Mouse (Mus musculus) adrenal gland, postnatal 10 days (tissue): ENCODE measurements around the gene Wnt5a. TPM values are rescaled to one million over a fixed set of nuclear protein-coding genes. Genes with fewer than 3 reads are reported as not detected.

Source experiments
- DNase-seq: peaks from one replicate; pipeline ENCODE4 v3.0.0; 2021; ENCODE audit warnings: mixed read lengths
- long read RNA-seq, 2 experiments: library from polyadenylated mRNA; stranded (forward); transcript quantifications; one replicate each; pipeline ENCODE4 v2.0.0; 2021
- total RNA-seq, 2 experiments: library from RNA; stranded (reverse); gene quantifications; 2 replicates each; pipeline ENCODE4 v1.2.3; 2021

Wnt5a gene
- 10 to 100 TPM; 18.7 to 24.8 TPM for total RNA-seq
- long read RNA-seq, experiment 1, full-length matches to known transcripts: 10 of 13 reads
- long read RNA-seq, experiment 1, partial matches to known transcripts: 0 of 13 reads
- long read RNA-seq, experiment 1, other reads (novel, unspliced or antisense): 3 of 13 reads
- long read RNA-seq, experiment 2, full-length matches to known transcripts: 4 of 4 reads
- long read RNA-seq, experiment 2, partial matches to known transcripts: 0 of 4 reads
- long read RNA-seq, experiment 2, other reads (novel, unspliced or antisense): 0 of 4 reads

- DNase-seq: peak; percentile 69
These were observed at the start of gene Wnt5a for GRCm38 (mm10) chr14:28504101-28505050. Gene Wnt5a (plus strand): TSS chr14:28504750.

GRCm38 (mm10) chr14:28456372-28457076 is 48.0 kb upstream of the Wnt5a start:
- DNase-seq: peak; percentile 63

- no peak for DNase-seq
These were observed 47.1 kb upstream of the Wnt5a start for GRCm38 (mm10) chr14:28457428-28457827.

GRCm38 (mm10) chr14:28467956-28468355 is 36.6 kb upstream of the Wnt5a start:
- no peak for DNase-seq

- DNase-seq: no peak
These were observed 34.9 kb upstream of the Wnt5a start for GRCm38 (mm10) chr14:28469696-28470095.

- DNase-seq: no peak
These were observed 34.3 kb upstream of the Wnt5a start for GRCm38 (mm10) chr14:28470212-28470611.

GRCm38 (mm10) chr14:28475012-28475411 is 29.5 kb upstream of the Wnt5a start:
- DNase-seq: no peak

GRCm38 (mm10) chr14:28475421-28475820 is 29.1 kb upstream of the Wnt5a start:
- no peak for DNase-seq

GRCm38 (mm10) chr14:28476746-28477145 is 27.8 kb upstream of the Wnt5a start:
- no peak for DNase-seq

- DNase-seq: no peak
These were observed 23.7 kb upstream of the Wnt5a start for GRCm38 (mm10) chr14:28480866-28481265.

- DNase-seq: no peak
These were observed 10.7 kb upstream of the Wnt5a start for GRCm38 (mm10) chr14:28493806-28494205.

- no peak for DNase-seq
These were observed 10.3 kb upstream of the Wnt5a start for GRCm38 (mm10) chr14:28494273-28494672.

GRCm38 (mm10) chr14:28501216-28501878 is 3.2 kb upstream of the Wnt5a start:
- peak; percentile 7 for DNase-seq

GRCm38 (mm10) chr14:28503276-28503675 is 1.3 kb upstream of the Wnt5a start:
- no peak for DNase-seq

- peak; percentile 65 for DNase-seq
These were observed 568 bp downstream of the Wnt5a start for GRCm38 (mm10) chr14:28505051-28505585.

- DNase-seq: peak; percentile 60
These were observed 1.2 kb downstream of the Wnt5a start for GRCm38 (mm10) chr14:28505586-28506375.

GRCm38 (mm10) chr14:28506376-28506831 is 1.9 kb downstream of the Wnt5a start:
- peak; percentile 79 for DNase-seq

- peak; percentile 10 for DNase-seq
These were observed 2.5 kb downstream of the Wnt5a start for GRCm38 (mm10) chr14:28507011-28507410.

GRCm38 (mm10) chr14:28507471-28507870 is 2.9 kb downstream of the Wnt5a start:
- DNase-seq: peak; percentile 84
